Mouse (Mus musculus) gastrocnemius, adult 2 months (tissue): ENCODE results near the gene Mapk7. TPM values are rescaled to one million over a fixed set of nuclear protein-coding genes. Genes with fewer than 3 reads are reported as not detected.

Source experiments
- DNase-seq: peaks from one replicate; pipeline ENCODE4 v3.0.0; 2022
- H3K27ac ChIP-seq: fragments of 200-600 bp; 2 replicates; pipeline ENCODE4 v1.8.1; 2022; ENCODE audit warnings: mild to moderate bottlenecking
- H3K4me3 ChIP-seq: fragments of 200-600 bp; 2 replicates; pipeline ENCODE4 v1.8.1; 2022; ENCODE audit warnings: mild to moderate bottlenecking, moderate library complexity
- CTCF ChIP-seq: fragments of 200-600 bp; IDR thresholded peaks from 2 replicates; pipeline ENCODE4 v1.8.1; 2022; ENCODE audit warnings: antibody characterized with exemption, mild to moderate bottlenecking, moderate library complexity
- intact Hi-C: fragments of 180-260 bp; cut with DNase I; formaldehyde crosslinking; loops from one replicate; pipeline ENCODE4 v1.15.1; 2025
- total RNA-seq, 2 experiments: library from RNA; stranded (reverse); gene quantifications; 2 replicates each; pipeline ENCODE4 v1.2.3; 2021

Gene Mapk7
- total RNA-seq, 2 experiments from 2014 or later: 2.7 to 2.9 TPM

DNA sequence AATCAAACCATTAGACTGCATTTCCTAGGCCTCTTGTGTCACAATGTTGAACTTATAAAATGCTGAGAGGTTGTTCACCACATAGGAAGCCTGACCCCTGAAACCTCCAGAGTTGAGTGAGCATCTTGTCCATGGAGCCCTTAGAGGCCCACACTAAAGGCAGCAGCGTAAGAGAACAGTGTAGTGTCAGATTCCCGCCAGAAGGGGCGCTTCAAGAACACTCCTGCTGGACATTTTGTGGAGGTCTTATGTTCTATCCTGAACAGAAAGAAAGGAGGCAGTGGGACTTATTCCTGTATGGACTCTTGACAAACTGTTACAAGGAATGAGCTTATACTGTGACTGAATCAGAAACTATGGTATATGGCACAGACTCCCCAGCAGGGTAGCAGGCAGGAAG, 20.7 kb upstream of the Mapk7 start:
- H3K27ac ChIP-seq: no peak overlapping the region
- no peak overlapping the region for H3K4me3 ChIP-seq
- TF ChIP-seq CTCF: peak; percentile 62
- intact Hi-C loops: loop anchor here (5.0 kb wide), 2 partner anchors 107 to 197 kb away; no protein-coding TSS in a partner anchor
- no peak for DNase-seq

- TF ChIP-seq CTCF: peak; percentile 92
- DNase-seq: peak; percentile 94
- peak within 1 kb of the TSS; percentile 98 for H3K27ac ChIP-seq
- peak within 1 kb of the TSS; percentile 73 for H3K4me3 ChIP-seq
- intact Hi-C loops: loop anchor here (5.0 kb wide), 1 partner anchor 87 kb away; no protein-coding TSS in a partner anchor
Measured at GRCm38 (mm10) chr11:61504713-61505257, 10.6 kb upstream of the Mapk7 start, which contains the start of gene B9d1. Gene B9d1, plus strand, starts transcription at chr11:61505144.

DNA sequence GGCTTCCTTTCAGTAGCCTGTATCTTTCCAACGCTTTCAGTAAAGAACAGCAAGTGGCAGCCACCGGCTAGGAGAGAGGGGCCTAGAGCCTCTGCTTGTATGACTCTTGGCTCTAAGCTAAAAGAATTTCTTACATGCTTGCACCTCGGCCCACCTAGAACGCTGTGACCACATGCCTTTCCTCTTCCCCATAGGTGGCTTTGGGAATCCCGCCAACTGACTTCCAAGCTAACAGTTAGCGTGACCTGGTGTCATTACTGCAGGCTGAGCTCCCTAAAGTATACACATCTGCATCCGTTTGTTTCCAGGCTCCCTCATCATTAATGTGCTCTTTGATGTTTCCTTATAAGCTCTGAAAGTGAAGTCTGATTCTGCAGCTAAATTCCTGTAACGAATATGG, 9.7 kb upstream of the Mapk7 start:
- no peak overlapping the region for H3K27ac ChIP-seq
- TF ChIP-seq CTCF: no peak
- H3K4me3 ChIP-seq: no peak overlapping the region
- no peak for DNase-seq
- intact Hi-C loops: loop anchor here (5.0 kb wide), 1 partner anchor 87 kb away; no protein-coding TSS in a partner anchor

DNA sequence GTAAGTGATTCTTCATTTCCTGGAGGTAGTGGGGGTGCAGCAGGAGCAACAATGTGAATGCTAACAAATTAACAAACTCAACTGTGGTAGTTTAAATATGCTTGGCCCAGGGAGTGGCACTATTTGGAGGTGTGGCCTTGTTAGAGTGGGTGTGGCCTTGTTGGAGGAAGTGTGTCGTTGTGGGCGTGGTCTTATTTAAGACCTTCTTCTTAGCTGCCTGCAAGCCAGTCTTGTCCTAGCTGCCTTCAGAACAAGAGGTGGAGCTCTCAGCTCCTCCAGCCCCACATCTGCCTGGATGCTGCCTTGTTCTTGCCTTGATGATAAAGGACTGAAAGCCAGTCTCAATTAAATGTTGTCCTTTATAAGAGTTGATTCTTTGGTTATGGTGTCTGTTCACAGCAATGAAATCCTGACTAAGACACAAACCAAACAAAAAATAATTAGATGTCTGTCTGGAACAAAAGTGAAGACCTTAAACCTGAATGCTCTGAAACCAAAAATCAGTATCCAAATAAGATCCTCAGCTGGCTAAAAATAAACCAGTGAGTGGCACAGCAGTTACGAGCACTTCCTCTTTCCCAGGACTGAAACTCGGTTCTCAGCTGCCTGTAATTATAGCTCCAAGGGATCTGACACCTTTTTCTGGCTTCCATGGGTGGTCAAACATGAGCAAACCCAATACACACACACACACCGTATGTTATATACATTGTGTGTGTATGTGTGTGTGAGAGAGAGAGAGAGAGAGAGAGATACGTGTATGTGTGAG, 4.7 kb upstream of the Mapk7 start:
- intact Hi-C loops: no loop called here
- Histone ChIP-seq H3K4me3 (no peak overlapping the region), H3K27ac (peak overlapping the region; percentile 20; the same call in 1 of the 2 replicates)
- DNase-seq: no peak
- TF ChIP-seq CTCF: no peak

- intact Hi-C loops: no loop called here
- TF ChIP-seq CTCF: no peak
- no peak overlapping the region for H3K27ac ChIP-seq
- DNase-seq: no peak
- no peak overlapping the region for H3K4me3 ChIP-seq
Measured at GRCm38 (mm10) chr11:61497490-61497889, 3.3 kb upstream of the Mapk7 start.

DNA sequence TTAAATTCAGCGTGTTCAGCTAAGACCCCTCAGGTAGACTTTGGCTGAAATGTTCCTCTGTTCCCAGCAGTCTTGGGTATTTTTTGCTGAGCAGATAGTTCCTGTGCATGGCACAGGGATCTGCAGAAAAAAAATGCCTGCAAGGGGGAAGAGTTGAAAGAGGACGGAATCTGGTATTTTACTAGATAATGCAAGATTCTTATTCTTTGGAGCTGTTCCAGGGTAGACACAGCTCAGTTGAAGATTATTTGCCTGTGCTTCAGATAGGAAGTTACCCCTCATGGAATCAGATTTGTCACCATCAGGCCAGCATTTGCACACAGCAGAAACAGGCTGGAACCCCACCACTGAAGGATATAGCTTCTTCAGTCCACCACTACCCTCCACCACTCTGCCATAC, 1.3 kb upstream of the Mapk7 start:
- no peak overlapping the region for H3K4me3 ChIP-seq
- peak overlapping the region; percentile 90; the same call in 1 of the 2 replicates for H3K27ac ChIP-seq
- no peak for TF ChIP-seq CTCF
- intact Hi-C loops: no loop called here
- DNase-seq: no peak

GRCm38 (mm10) chr11:61493525-61494128, 579 bp downstream of the Mapk7 start:
- TF ChIP-seq CTCF: no peak
- peak overlapping the region; percentile 90 for H3K27ac ChIP-seq
- intact Hi-C loops: no loop called here
- DNase-seq: no peak
- H3K4me3 ChIP-seq: peak overlapping the region; percentile 83

GRCm38 (mm10) chr11:61492749-61493401, 1.3 kb downstream of the Mapk7 start:
- H3K27ac ChIP-seq: peak overlapping the region; percentile 90; the same call in 1 of the 2 replicates
- peak overlapping the region; percentile 83 for H3K4me3 ChIP-seq
- intact Hi-C loops: no loop called here
- no peak for DNase-seq
- no peak for TF ChIP-seq CTCF

- no peak overlapping the region for H3K4me3 ChIP-seq
- DNase-seq: no peak
- TF ChIP-seq CTCF: no peak
- intact Hi-C loops: no loop called here
- H3K27ac ChIP-seq: no peak overlapping the region
Measured at GRCm38 (mm10) chr11:61490944-61491520, 3.2 kb downstream of the Mapk7 start.

GRCm38 (mm10) chr11:61489874-61490273, 4.3 kb downstream of the Mapk7 start:
- intact Hi-C loops: no loop called here
- TF ChIP-seq CTCF: no peak
- Histone ChIP-seq H3K27ac (no peak overlapping the region), H3K4me3 (no peak overlapping the region)
- DNase-seq: no peak

DNA sequence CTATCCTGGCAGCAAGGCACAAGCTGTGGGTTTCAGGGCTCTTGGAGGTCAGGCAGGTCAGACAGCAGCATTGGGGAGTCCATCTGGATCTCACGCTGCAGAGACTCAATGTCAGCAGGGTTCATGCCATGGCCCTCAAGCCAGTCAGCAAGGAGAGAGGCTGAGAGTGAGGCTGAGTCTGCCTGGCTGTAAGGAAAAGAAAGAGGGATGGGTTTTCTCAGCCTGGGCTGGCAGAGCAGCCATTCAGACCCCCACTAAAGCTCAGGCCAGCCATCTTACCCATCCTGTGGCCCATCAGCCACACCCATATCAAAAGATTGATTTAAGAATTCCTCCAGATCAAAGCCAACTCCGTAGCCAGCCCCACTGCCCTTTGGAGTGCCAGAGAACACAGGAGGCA, 5.1 kb downstream of the Mapk7 start:
- Histone ChIP-seq H3K4me3 (no peak overlapping the region), H3K27ac (no peak overlapping the region)
- intact Hi-C loops: no loop called here
- no peak for DNase-seq
- TF ChIP-seq CTCF: no peak

GRCm38 (mm10) chr11:61487936-61488335, 6.3 kb downstream of the Mapk7 start:
- TF ChIP-seq CTCF: no peak
- intact Hi-C loops: no loop called here
- Histone ChIP-seq H3K4me3 (no peak overlapping the region), H3K27ac (no peak overlapping the region)
- no peak for DNase-seq
